Mouse (Mus musculus) gastrocnemius, postnatal 36 days (tissue): Measurements from ENCODE around the gene Bcl7c. TPM values are rescaled to one million over a fixed set of nuclear protein-coding genes. Genes with fewer than 3 reads are reported as not detected.
A peak's percentile ranks its signal among the peaks of the same experiment; 100 is the strongest.

ENCODE experiments used
- DNase-seq, 2 experiments: peaks; one replicate each; pipeline ENCODE4 v3.0.0; 2022
- intact Hi-C: fragments of 180-260 bp; cut with DNase I; formaldehyde crosslinking; loops from one replicate; pipeline ENCODE4 v1.15.1; 2025
- total RNA-seq, 2 experiments: library from RNA; stranded (reverse); gene quantifications; 2 replicates each; pipeline ENCODE4 v1.2.3; 2021

Gene Bcl7c
- total RNA-seq, 2 experiments from 2014 or later, result 33.7 to 35.3 TPM

- intact Hi-C loops, result no loop called here
- DNase-seq, result no peak
These were observed 19.0 kb downstream of the Bcl7c start for GRCm38 (mm10) chr7:127689626-127690280.

DNA sequence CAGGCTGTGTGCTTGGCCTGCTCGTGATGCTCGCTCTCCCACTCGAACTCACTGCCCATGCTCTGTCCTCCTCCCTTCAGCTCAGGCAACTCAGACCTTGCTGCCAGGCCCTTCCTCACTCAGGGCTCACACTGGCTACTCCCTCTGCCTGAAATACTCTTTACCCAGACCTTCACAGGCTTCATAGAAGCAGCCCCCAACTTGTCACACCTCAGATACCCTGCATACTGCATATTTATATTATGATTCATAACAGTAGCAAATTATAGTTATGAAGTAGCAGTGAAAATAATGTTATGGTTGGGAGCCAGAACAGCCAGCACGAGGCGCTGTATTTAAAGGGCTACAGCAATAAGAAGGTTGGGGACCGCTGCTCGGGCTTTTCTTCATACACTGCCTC, 19.8 kb downstream of the Bcl7c start:
- intact Hi-C loops, result no loop called here
- no peak for DNase-seq

DNA sequence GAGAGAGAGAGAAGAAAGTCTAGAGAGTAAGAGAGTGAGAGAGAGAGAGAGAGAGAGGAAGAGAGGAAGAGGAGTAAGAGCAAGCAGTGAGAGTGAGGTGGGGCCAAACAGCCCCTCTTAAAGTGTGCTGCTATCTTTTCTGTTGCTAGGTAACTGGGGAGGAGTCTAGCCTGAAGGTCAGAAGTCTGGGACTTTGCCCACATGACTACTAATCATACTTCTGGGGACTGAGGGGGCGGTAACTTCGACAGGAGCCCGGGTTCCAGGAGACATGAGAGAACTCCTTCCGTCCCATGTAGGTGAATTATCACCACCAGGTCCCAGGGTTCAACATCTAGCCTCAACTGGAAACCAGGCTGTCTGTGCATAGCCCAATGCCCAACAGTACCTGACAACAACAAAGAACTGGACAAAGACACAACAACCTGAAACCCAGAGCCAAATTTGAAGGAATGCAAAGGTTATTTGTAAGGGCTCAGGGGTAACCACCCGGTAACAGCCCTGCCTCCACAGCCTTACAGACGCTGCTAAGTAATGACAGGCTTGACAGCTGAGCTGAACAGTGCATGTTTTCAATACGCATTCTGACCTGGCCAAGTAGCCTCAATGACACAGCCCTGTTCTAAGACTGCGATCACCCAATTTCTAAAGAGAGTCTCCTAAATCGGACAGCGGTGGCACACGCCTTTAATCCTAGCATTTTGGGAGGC, 21.8 kb downstream of the Bcl7c start:
- intact Hi-C loops, result no loop called here
- DNase-seq, result no peak

- intact Hi-C loops, result no loop called here
- peak; percentile 32 to 48 for DNase-seq
These were observed 23.3 kb downstream of the Bcl7c start for GRCm38 (mm10) chr7:127685304-127686018.

DNA sequence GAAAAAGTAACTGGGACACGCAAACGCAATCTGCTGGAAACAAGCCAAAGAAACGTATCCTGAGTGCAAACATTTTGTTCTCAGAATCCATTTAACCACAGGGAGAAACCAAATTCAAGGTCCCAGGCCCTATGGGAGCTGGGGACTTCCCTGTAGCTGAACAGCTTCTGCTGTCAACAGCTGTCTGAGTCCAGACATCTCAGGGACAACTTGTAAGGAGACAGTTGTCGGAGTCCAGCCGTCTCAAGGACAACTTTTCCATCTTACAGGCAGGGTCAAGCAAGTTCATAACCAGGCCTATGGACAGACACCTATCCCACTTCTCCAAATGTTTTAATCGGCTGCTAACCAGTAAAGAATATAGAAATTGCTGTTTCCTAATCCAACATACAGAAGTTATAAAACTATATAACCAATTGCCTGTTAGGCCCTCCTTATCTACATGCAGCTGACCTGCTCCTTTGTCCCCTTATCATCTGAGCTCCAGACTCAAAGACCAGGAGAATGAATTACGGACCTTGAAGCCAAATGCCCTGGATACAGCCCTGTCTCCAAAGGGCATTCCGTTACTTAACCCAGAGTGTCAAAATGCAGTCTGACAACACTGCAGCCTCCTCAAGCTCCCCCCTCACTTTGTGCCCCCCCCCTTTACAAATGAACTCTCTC, 26.7 kb downstream of the Bcl7c start:
- intact Hi-C loops, result no loop called here
- no peak for DNase-seq

- intact Hi-C loops, result no loop called here
- DNase-seq, result no peak
These were observed 28.2 kb downstream of the Bcl7c start for GRCm38 (mm10) chr7:127680541-127680940.

- intact Hi-C loops, result loop anchor here (5.0 kb wide), 1 partner anchor 63 kb away; the partner anchor contains the start of gene Fbxl19
- no peak for DNase-seq
These were observed 29.9 kb downstream of the Bcl7c start for GRCm38 (mm10) chr7:127678811-127679210.

DNA sequence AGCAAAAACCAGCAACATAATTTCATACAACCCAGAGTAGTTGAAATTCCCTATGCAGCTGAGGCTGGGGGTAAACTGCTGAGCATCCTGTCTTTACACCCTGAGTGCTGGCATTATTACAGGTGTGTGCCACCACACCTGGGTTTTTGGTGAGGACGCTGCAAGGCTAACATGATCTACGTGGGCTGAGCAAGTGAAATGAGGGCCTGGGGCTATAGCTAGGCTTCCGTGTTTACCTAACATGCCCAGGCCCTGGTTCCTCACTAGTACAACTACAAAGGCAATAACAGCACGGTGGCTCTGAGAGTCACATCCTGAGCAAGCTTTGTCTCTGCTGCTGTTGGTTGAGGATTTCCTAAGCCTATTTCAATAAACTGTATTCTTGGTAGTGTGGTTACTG, 31.1 kb downstream of the Bcl7c start:
- intact Hi-C loops, result loop anchor here (5.0 kb wide), 1 partner anchor 65 kb away; the partner anchor contains the start of gene Fbxl19
- DNase-seq, result no peak

DNA sequence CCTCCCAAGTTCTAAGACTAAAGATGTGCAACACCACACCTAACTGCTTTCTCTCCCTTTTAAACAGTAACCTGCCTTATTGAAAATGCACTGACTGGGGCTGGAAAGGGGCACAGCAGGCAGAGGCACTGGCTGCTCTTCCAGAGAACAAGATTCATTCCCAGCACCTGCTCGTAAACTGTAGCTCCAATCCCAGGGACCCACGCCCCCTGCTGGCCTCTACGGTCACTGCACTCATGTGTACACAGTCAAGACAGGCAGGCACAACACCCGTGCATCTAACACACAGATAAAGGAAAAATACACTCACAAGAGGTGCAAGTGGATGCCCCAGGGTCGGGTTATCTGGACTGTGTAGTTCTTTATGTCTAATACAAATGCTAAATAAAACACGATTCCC, 31.7 kb downstream of the Bcl7c start:
- DNase-seq, result peak; percentile 31 to 40
- intact Hi-C loops, result loop anchor here (5.0 kb wide), 1 partner anchor 65 kb away; the partner anchor contains the start of gene Fbxl19

DNA sequence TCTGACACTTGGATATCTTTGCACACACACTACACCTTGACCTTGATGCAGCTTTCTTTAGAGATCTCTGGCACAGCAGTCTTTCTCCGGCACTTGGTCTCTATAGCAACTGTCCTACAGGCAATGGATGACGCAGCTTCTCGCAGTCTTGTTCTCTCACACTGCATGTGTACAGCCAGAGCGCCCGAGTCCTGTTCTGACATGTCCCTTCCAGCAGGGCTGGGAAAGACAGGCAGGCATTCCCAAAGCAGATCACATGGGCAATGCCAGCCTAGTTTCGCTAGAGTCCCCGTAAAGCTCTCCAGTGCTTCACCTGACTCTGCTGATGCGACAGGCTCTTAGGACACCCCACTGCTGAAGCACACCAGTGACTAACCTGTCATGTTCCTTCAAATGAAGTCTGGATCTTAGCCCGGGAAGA, 33.3 kb downstream of the Bcl7c start:
- intact Hi-C loops, result loop anchor here (2.0 to 5.0 kb wide), 2 partner anchors 33 to 67 kb away; partner anchors contain the start of genes Bcl7c and Fbxl19

GRCm38 (mm10) chr7:127674977-127675376, 33.8 kb downstream of the Bcl7c start:
- DNase-seq, result peak; percentile 62 to 82
- intact Hi-C loops, result loop anchor here (2.0 to 5.0 kb wide), 3 partner anchors 34 to 82 kb away; partner anchors contain the start of genes Bcl7c and Fbxl19

More for the DNA sequence above, 33.3 kb downstream of the Bcl7c start:
- no peak for DNase-seq

- DNase-seq, result no peak
- intact Hi-C loops, result loop anchor here (5.0 kb wide), 1 partner anchor 85 kb away; no protein-coding TSS in a partner anchor
These were observed 36.0 kb downstream of the Bcl7c start for GRCm38 (mm10) chr7:127672776-127673175.

DNA sequence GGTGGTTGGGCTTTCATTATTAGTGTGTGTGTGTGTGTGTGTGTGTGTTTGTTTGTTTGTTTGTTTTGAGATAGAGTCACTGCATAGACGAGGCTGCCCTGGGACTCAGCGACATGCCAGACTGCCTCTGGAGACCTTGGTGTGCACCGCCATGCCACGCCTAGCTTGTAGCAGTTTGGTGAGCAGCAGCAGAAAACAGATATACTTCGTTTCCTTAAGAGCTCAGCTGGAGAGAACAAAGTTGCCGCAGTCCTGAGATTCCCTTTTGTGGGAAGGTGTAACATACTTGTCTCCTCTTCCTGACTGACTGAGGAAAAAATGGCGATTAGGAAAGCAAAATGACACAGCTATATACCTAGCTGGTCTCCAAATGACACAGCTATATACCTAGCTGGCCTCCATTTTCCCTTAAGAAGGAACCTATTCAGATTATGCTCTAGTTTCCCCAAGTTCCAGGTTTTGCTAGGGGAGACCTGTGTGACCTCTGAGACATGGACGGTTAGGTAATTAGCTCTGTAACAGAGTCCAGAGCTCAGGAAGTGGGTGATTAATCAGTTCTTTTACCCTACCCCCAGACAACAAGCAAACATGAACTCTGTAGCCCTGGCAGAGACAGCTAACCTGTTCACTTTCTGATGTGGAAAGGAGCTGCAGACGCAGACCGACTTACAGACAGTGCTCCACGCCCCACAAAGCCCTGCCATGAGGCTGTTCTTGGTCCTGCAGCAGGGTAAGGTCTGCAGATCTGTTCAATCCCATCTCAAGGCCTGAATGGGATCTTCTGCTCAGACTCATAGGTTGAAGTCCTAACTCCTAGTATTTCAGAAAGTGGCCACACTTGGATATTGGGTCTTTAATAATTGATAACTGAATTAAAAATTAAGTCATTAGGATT, 36.6 kb downstream of the Bcl7c start:
- intact Hi-C loops, result loop anchor here (5.0 kb wide), 1 partner anchor 85 kb away; no protein-coding TSS in a partner anchor
- DNase-seq, result no peak

GRCm38 (mm10) chr7:127667171-127667570, 41.6 kb downstream of the Bcl7c start:
- DNase-seq, result no peak
- intact Hi-C loops, result no loop called here

DNA sequence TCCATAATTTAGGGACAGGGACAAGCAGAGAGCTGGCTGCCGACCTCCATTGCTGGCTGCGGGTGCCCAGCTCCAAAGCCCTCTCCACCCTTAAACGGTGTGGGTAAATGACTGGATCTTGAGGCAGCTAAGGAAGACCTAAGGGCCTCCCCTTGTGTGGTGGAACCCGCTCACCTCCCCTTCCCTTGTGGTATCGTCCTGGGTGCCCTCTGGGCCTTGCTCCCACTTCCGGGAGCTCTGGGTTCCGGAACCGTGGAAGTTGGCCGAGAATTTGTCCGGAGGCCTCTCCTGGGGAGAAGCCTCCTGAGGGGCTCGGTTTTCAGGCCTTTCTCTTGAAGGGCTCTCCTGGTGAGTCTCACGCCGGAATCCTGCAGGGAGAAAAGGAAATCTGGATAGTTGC, 42.1 kb downstream of the Bcl7c start:
- intact Hi-C loops, result no loop called here
- no peak for DNase-seq

- intact Hi-C loops, result no loop called here
- DNase-seq, result no peak
These were observed 42.6 kb downstream of the Bcl7c start for GRCm38 (mm10) chr7:127666066-127666654.

DNA sequence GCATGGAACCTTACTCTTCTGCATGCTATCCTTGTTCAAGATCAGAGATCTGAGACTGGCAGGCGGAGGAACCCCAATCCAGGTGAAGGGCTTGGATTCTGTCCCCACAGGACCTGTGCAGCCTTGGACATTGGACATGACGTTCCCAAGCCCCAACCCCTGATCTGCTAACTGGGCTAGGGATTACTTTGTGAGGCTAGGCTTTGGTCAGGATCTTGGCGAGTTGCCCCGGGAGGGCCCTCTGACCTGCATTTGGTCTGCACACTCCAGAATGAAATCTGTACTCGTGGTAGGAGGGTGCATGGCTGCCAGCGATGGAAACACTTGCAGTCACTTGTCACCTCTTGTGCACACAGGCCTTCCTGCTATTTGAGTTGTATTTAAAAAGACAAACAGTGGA, 45.8 kb downstream of the Bcl7c start:
- no peak for DNase-seq

DNA sequence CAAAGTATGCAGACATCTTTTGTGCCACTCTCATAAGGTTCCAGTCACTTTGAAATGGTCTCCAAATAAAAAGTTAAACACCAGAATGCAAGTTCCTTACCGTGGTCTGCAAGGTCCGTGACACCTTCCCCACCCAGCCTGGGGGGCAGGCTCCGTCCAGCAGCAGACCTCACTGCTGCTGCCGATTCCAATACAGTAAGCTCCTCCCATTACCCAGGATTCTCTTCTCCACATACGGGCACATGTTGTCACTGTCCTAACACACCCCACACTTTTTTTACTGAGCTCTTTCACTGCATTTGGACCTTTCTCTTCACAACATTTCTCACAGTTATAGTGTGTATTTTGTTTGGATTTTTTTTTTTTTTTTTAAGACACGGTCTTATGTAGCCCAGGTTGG, 46.9 kb downstream of the Bcl7c start:
- DNase-seq, result no peak
- intact Hi-C loops, result no loop called here

More for the DNA sequence above, 45.8 kb downstream of the Bcl7c start:
- intact Hi-C loops, result no loop called here

DNA sequence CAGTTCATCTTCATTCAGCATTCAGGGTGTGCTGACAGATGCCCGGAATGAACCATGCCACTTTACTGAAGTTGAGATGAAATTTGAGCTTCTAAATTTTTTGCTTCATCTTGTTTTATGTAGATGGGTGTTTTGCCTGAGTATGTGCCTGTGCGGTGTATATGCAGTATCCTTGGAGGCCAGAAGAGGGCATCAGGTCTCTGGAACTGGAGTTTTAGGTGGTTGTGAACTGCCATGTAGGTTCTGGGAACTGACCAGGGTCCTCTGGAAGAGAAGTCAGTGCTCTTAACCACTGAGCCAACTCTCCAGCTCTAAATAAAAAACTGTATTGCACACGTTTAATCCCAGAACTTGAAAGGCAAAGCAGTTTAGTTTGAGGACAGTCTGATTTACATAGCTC, 47.9 kb downstream of the Bcl7c start:
- intact Hi-C loops, result no loop called here
- no peak for DNase-seq
